Mouse (Mus musculus) ES-Bruce4 (cell line): ENCODE measurements at regions not wholly inside any gene's neighbourhood (a gene's known extent, or its start where the extent isn't known, plus 50 kb on each side); places are given as distances from the start of the nearest gene placed in this dataset.

Experiments used
- CTCF ChIP-seq: IDR thresholded peaks from one replicate; pipeline ENCODE4 v1.8.1; 2011; ENCODE audit warnings: low read depth, low read length
- POLR2A ChIP-seq: IDR thresholded peaks from one replicate; pipeline ENCODE4 v1.8.1; 2011; ENCODE audit warnings: low read length; ENCODE audit not compliant: insufficient read depth

GRCm38 (mm10) chr5:9801707-9802106, 76.7 kb upstream of the Grm3 start:
- TF ChIP-seq CTCF (no peak), POLR2A (no peak)
